Mouse (Mus musculus) bone marrow macrophage, adult 2 months (primary cell): ENCODE results near the gene Pcgf3.

Source experiments
- CTCF ChIP-seq: IDR thresholded peaks from 2 replicates; pipeline ENCODE4 v1.5.1; 2012; ENCODE audit warnings: low read depth, mild to moderate bottlenecking, low read length, moderate library complexity
- POLR2A ChIP-seq: IDR thresholded peaks from 2 replicates; pipeline ENCODE4 v1.6.1; 2012; ENCODE audit warnings: mild to moderate bottlenecking, low read depth, low read length, borderline replicate concordance

- TF ChIP-seq POLR2A (no peak), CTCF (no peak)
Measured at GRCm38 (mm10) chr5:108436101-108436500, 24.9 kb upstream of the Pcgf3 start.
